8 mouse cellular contexts compared by ENCODE assay signal in the genomic region with DNA sequence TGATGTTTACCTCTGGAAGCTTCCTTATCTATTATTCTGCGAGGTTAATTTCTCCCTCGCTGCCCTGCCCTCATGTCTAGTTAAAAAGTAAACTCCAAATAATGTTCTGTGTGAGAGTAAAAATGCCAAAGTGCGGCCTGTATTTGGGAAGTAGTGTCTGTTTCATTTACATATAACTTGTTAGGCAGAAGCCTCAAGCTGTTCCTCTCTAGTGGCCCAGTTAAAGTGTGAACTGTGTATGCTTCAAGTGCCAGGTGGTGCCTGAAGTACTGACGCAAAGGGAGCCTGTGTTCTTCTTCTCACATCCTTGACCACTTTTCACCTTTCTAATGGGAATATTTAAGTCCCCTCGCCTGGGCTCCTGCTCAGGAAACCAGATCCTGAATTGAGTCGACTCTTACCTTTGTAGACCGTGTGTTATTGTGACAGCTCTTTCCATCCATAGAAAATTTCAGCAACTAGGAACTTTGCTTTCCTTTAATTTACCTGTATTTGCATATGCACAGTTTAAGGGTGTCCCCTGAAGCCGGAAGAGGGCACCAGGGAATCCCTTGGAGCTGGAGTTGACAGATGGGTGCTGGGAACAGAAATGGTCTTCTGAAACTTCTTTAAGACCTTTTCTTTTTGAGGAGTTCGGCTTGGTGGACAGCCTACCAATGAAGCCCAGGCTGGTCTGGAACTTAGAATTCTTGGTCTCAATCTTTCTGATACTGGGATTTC. TPM values are rescaled to one million over a fixed set of nuclear protein-coding genes. Genes with fewer than 3 reads are reported as not detected.
DNase-seq lines count a peak whose midpoint lies in the region; ATAC-seq and TF ChIP-seq lines count a peak whose summit lies in the region.

No protein-coding gene starts in this region.

- WGBS in cerebellum, adult 2 months = 28% methylated on average over 9 of the region's 9 CpGs
- 34% methylated on average over 9 of the region's 9 CpGs for WGBS in limb, embryonic 13.5 days
- WGBS in neural tube, embryonic 15.5 days = 40% methylated on average over 9 of the region's 9 CpGs

- peak overlapping the region; percentile 80 for H3K4me2 ChIP-seq in limb, embryonic 13.5 days (replicated peaks)
- peak overlapping the region; percentile 72 for H3K4me2 ChIP-seq in neural tube, embryonic 15.5 days

- TF ChIP-seq CTCF in cerebellum, adult 2 months (IDR thresholded peaks at IDR 0.05; ENCODE audit: borderline replicate concordance, insufficient read depth, low read depth, low read length) = no peak
- no peak for TF ChIP-seq CTCF in testis, adult 2 months (IDR thresholded peaks at IDR 0.05; ENCODE audit: control insufficient read depth, insufficient read depth, insufficient replicate concordance, low read depth, low read length)

- H3K9me3 ChIP-seq in limb, embryonic 13.5 days = no peaks in the 10 kb centered on the region
- H3K9me3 ChIP-seq in neural tube, embryonic 15.5 days (replicated peaks) = no peaks in the 10 kb centered on the region

- no peak for TF ChIP-seq POLR2A in cerebellum, adult 2 months (IDR thresholded peaks at IDR 0.05; ENCODE audit: borderline replicate concordance, insufficient read depth, low read length)
- TF ChIP-seq POLR2A in testis, adult 2 months (IDR thresholded peaks at IDR 0.05; ENCODE audit: control insufficient read depth, low read depth, low read length) = no peak

- no peaks in the 10 kb centered on the region for H3K27me3 ChIP-seq in cerebellum, adult 2 months (ENCODE audit: control insufficient read depth, insufficient read depth, low read length)
- H3K27me3 ChIP-seq in testis, adult 2 months (ENCODE audit: control insufficient read depth, insufficient read depth, low read length) = no peaks in the 10 kb centered on the region
- no peaks in the 10 kb centered on the region for H3K27me3 ChIP-seq in limb, embryonic 13.5 days
- no peaks in the 10 kb centered on the region for H3K27me3 ChIP-seq in neural tube, embryonic 15.5 days (replicated peaks)

- no peaks in the 10 kb centered on the region for H3K36me3 ChIP-seq in testis, adult 2 months (ENCODE audit: control insufficient read depth, insufficient read depth, low read length)
- H3K36me3 ChIP-seq in limb, embryonic 13.5 days = peaks cover 12% of the 10 kb centered on the region
- H3K36me3 ChIP-seq in neural tube, embryonic 15.5 days = peaks cover 17% of the 10 kb centered on the region

- peak; percentile 30 to 31 for DNase-seq in cerebellum, adult 2 months
- no peak for DNase-seq in cerebellum, postnatal 4 days (ENCODE audit: low spot score in 2 of 2)
- DNase-seq in testis, postnatal 10 days (ENCODE audit: low spot score) = no peak
- peak; percentile 13 to 14 for DNase-seq in heart, postnatal 10 days
- no peak for DNase-seq in ovary, adult 18-20 months (ENCODE audit: low spot score)

- ATAC-seq in limb, embryonic 13.5 days (ENCODE audit: low FRiP score, low read depth) = no peak
- ATAC-seq in neural tube, embryonic 15.5 days (ENCODE audit: low FRiP score) = no peak

- peak overlapping the region; percentile 97 for H3K4me3 ChIP-seq in cerebellum, adult 2 months (replicated peaks; ENCODE audit: insufficient read depth, low read depth, low read length)
- peak overlapping the region; percentile 100 for H3K4me3 ChIP-seq in testis, adult 2 months (ENCODE audit: control insufficient read depth, low read depth, low read length)
- peak overlapping the region; percentile 82 for H3K4me3 ChIP-seq in limb, embryonic 13.5 days
- H3K4me3 ChIP-seq in neural tube, embryonic 15.5 days (replicated peaks) = peak overlapping the region; percentile 91

- intact Hi-C loops in heart, postnatal 10 days (cut with DNase I) = no loop called here

- peak overlapping the region; percentile 82 for H3K9ac ChIP-seq in limb, embryonic 13.5 days
- H3K9ac ChIP-seq in neural tube, embryonic 15.5 days (replicated peaks) = peak overlapping the region; percentile 81

- H3K4me1 ChIP-seq in cerebellum, adult 2 months (ENCODE audit: control insufficient read depth, insufficient read depth, low read length) = peaks cover 11% of the 10 kb centered on the region; the same call in 1 of the 2 replicates
- peaks cover 2% of the 10 kb centered on the region; the same call in 1 of the 2 replicates for H3K4me1 ChIP-seq in testis, adult 2 months (ENCODE audit: control insufficient read depth, insufficient read depth, low read length)
- H3K4me1 ChIP-seq in limb, embryonic 13.5 days = peaks cover 20% of the 10 kb centered on the region
- H3K4me1 ChIP-seq in neural tube, embryonic 15.5 days = peaks cover 48% of the 10 kb centered on the region

- no peak overlapping the region; the same call in 1 of the 2 replicates for H3K27ac ChIP-seq in cerebellum, adult 2 months (ENCODE audit: insufficient read depth, low read length)
- H3K27ac ChIP-seq in testis, adult 2 months (ENCODE audit: control insufficient read depth, insufficient read depth, low read depth, low read length) = no peak overlapping the region
- no peak overlapping the region for H3K27ac ChIP-seq in limb, embryonic 13.5 days
- H3K27ac ChIP-seq in neural tube, embryonic 15.5 days (replicated peaks) = no peak overlapping the region

RNA-seq across cellular contexts. Expression of a gene that starts 0.6 kb away (rescaled TPM):
- polyA plus RNA-seq in cerebellum, adult 2 months (2012; rRNA removed) = 251 and 265 TPM in 2 replicates
- polyA plus RNA-seq in testis, adult 2 months (2012; rRNA removed) = 87.0 and 88.7 TPM in 2 replicates
- total RNA-seq in heart, postnatal 10 days (2021) = 10 to 100 TPM; 55.3 to 56.7 TPM
- polyA plus RNA-seq in limb, embryonic 13.5 days (2015; fragmentation: Nextera tagmentation; extraction: Ambion mirVana) = 35.0 and 35.6 TPM in 2 replicates
- polyA plus RNA-seq in neural tube, embryonic 15.5 days (2015; fragmentation: Nextera tagmentation; extraction: Ambion mirVana) = 54.6 and 59.7 TPM in 2 replicates

RNA-seq across cellular contexts. Expression of a gene that starts 0.9 kb away (rescaled TPM):
- 9.4 and 10.1 TPM in 2 replicates for polyA plus RNA-seq in cerebellum, adult 2 months (2012; rRNA removed)
- polyA plus RNA-seq in testis, adult 2 months (2012; rRNA removed) = 7.1 and 8.3 TPM in 2 replicates
- 10 to 100 TPM; 16.2 to 17.3 TPM for total RNA-seq in heart, postnatal 10 days (2021)
- polyA plus RNA-seq in limb, embryonic 13.5 days (2015; fragmentation: Nextera tagmentation; extraction: Ambion mirVana) = 13.9 and 14.0 TPM in 2 replicates
- polyA plus RNA-seq in neural tube, embryonic 15.5 days (2015; fragmentation: Nextera tagmentation; extraction: Ambion mirVana) = 23.3 and 24.0 TPM in 2 replicates

RNA-seq across cellular contexts. Expression of a gene that starts 45.1 kb away (rescaled TPM):
- 37.9 and 41.0 TPM in 2 replicates for polyA plus RNA-seq in cerebellum, adult 2 months (2012; rRNA removed)
- polyA plus RNA-seq in testis, adult 2 months (2012; rRNA removed) = 12.1 and 15.5 TPM in 2 replicates
- total RNA-seq in heart, postnatal 10 days (2021) = 10 to 100 TPM; 27.9 to 33.8 TPM
- 81.6 and 88.6 TPM in 2 replicates for polyA plus RNA-seq in limb, embryonic 13.5 days (2015; fragmentation: Nextera tagmentation; extraction: Ambion mirVana)
- 76.3 and 77.4 TPM in 2 replicates for polyA plus RNA-seq in neural tube, embryonic 15.5 days (2015; fragmentation: Nextera tagmentation; extraction: Ambion mirVana)

Comparison
In these comparisons a context has a peak if more than half of its experiments do, and no peak if none do; other contexts are left out.
1. DNase-seq: peak in cerebellum, adult 2 months (2 of 2) and heart, postnatal 10 days (2 of 2); none in cerebellum, postnatal 4 days (0 of 2), testis, postnatal 10 days (single experiment) and ovary, adult 18-20 months (single experiment).
2. Peak in every context shown above with its lines, with median percentiles within 50 percentile points of each other: H3K4me3 ChIP-seq.